Mouse (Mus musculus) E14TG2a.4 (cell line): ENCODE data around the gene Emilin3.

ENCODE experiments used
- CTCF ChIP-seq: conservative IDR thresholded peaks from 2 replicates; pipeline ENCODE4 v1.5.1; 2014; ENCODE audit warnings: low read length
- NANOG ChIP-seq: IDR thresholded peaks from 2 replicates; pipeline ENCODE4 v1.6.1; 2014; ENCODE audit warnings: borderline replicate concordance, low read length, mixed read lengths
- POU5F1 ChIP-seq: IDR thresholded peaks from 2 replicates; pipeline ENCODE4 v1.6.1; 2014; ENCODE audit warnings: low read length, borderline replicate concordance

GRCm38 (mm10) chr2:160887284-160887683 is 24.8 kb downstream of the Emilin3 start:
- TF ChIP-seq CTCF (peak; percentile 53), NANOG (no peak), POU5F1 (no peak)
